In the genomic region with DNA sequence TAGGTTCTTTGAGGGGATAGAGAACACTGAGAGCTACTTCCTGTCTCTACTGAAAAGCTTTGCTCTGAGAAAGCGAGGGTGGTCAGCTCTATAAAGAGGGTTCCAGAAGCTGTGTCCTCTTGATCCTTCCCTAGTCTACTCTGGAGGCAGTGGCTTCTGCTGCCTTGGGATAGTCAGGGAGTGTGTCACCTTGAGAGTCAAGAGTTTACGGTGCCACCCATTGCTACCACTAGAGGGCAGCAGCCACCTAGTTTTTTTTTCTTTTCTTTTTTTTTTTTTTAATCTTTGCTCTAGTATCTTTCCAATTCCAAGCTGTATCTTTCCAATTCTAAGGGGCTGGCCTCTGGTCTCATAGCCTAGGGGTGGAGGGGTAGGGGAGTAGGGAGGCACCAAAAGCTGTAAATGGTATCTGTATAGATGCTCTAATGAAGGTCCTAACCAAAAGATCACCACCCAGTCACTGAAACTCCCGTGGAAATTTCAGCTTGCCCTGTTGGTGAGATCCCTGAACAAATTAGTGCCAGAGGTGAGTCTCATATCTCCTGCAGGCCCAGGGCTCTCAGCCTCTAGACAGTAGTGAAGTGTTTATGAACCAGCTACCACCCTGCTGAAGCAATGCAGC, we compare ENCODE assay signal across 8 mouse cellular contexts. TPM values are rescaled to one million over a fixed set of nuclear protein-coding genes. Genes with fewer than 3 reads are reported as not detected.
DNase-seq lines count a peak whose midpoint lies in the region; ATAC-seq lines count a peak whose summit lies in the region.

No protein-coding gene starts in this region.

- ATAC-seq in limb, embryonic 11.5 days (ENCODE audit: insufficient number of reproducible peaks, low FRiP score, low TSS enrichment, low read depth): no peak
- peak; percentile 27; the same call in 1 of the 2 replicates for ATAC-seq in neutrophil, adult 5-6 weeks (ENCODE audit: extremely low read depth, insufficient number of reproducible peaks, low FRiP score, poor library complexity, severe bottlenecking)
- no peak for ATAC-seq in granulocyte monocyte progenitor cell, adult 5-6 weeks (replicated peaks; ENCODE audit: poor library complexity, severe bottlenecking)

- no peak overlapping the region for H3K27ac ChIP-seq in limb, embryonic 11.5 days (replicated peaks; ENCODE audit: low read depth, low read length)

- no peak overlapping the region for H3K4me2 ChIP-seq in limb, embryonic 11.5 days (ENCODE audit: low read depth, severe bottlenecking)

- H3K36me3 ChIP-seq in limb, embryonic 11.5 days (ENCODE audit: control insufficient read depth, insufficient read depth, low read length): no peaks in the 10 kb centered on the region

- peaks cover 73% of the 10 kb centered on the region for H3K27me3 ChIP-seq in limb, embryonic 11.5 days (ENCODE audit: control insufficient read depth, insufficient read depth, low read length)

- H3K4me1 ChIP-seq in limb, embryonic 11.5 days (ENCODE audit: control insufficient read depth, insufficient read depth, low read length): peaks cover 6% of the 10 kb centered on the region; the same call in 1 of the 2 replicates

- 18% methylated on average over 3 of the region's 3 CpGs for WGBS in limb, embryonic 11.5 days

- H3K9me3 ChIP-seq in limb, embryonic 11.5 days (ENCODE audit: control insufficient read depth, low read length): no peaks in the 10 kb centered on the region

- DNase-seq in layer of hippocampus, postnatal 10 days (ENCODE audit: low spot score in 2 of 2): peak; percentile 77
- no peak for DNase-seq in layer of hippocampus, adult 11-12 months (ENCODE audit: low spot score)
- peak; percentile 58 for DNase-seq in Muller cell, postnatal 12 days (ENCODE audit: inconsistent ontology term)
- DNase-seq in cerebellum, adult 11-12 months: peak; percentile 54
- peak; percentile 80 for DNase-seq in heart, adult 8-10 months (ENCODE audit: low spot score)
- DNase-seq in limb, embryonic 11.5 days (ENCODE audit: low spot score): peak; percentile 80

- H3K4me3 ChIP-seq in limb, embryonic 11.5 days (ENCODE audit: low read depth, low read length): no peak overlapping the region

- no peak overlapping the region for H3K9ac ChIP-seq in limb, embryonic 11.5 days (ENCODE audit: low read length)

RNA-seq across cellular contexts. Expression of gene Phospho1, which starts 3.3 kb away (rescaled TPM):
- total RNA-seq in layer of hippocampus, postnatal 10 days (2021): 10 to 100 TPM; 17.8 to 21.3 TPM
- 100 to 1,000 TPM; 171 to 185 (median 175) TPM for total RNA-seq in heart, adult 8-10 months (2022)
- polyA plus RNA-seq in limb, embryonic 11.5 days (2014; fragmentation: Nextera tagmentation; extraction: Ambion mirVana): 0.60 TPM in 1 of 2 replicates, not detected in the other
- 23.4 and 29.7 TPM in 2 replicates for total RNA-seq in neutrophil, adult 5-6 weeks (2017)
- 1.5 TPM in 1 of 2 replicates, not detected in the other for total RNA-seq in granulocyte monocyte progenitor cell, adult 5-6 weeks (2014; fragmentation: Nextera tagmentation)
- total RNA-seq in granulocyte monocyte progenitor cell, adult 5-6 weeks (2017): 0.41 TPM in 1 of 2 replicates, not detected in the other

RNA-seq across cellular contexts. Expression of gene Gngt2, which starts 9.4 kb away (rescaled TPM):
- 1 to 10 TPM; 2.1 to 2.6 TPM for total RNA-seq in layer of hippocampus, postnatal 10 days (2021)
- 10 to 100 TPM; 11.6 to 19.0 (median 15.7) TPM for total RNA-seq in heart, adult 8-10 months (2022)
- polyA plus RNA-seq in limb, embryonic 11.5 days (2014; fragmentation: Nextera tagmentation; extraction: Ambion mirVana): 8.1 and 9.8 TPM in 2 replicates
- 122 and 146 TPM in 2 replicates for total RNA-seq in neutrophil, adult 5-6 weeks (2017)
- total RNA-seq in granulocyte monocyte progenitor cell, adult 5-6 weeks (2014; fragmentation: Nextera tagmentation): 2.7 and 24.3 TPM in 2 replicates
- total RNA-seq in granulocyte monocyte progenitor cell, adult 5-6 weeks (2017): 7.7 and 13.4 TPM in 2 replicates

RNA-seq across cellular contexts. Expression of gene Abi3, which starts 14.7 kb away (rescaled TPM):
- total RNA-seq in layer of hippocampus, postnatal 10 days (2021): 1 to 10 TPM; 3.7 to 4.4 TPM
- 10 to 100 TPM in 1 of 4 experiments, 1 to 10 TPM in 3; 7.3 to 10.8 (median 8.8) TPM for total RNA-seq in heart, adult 8-10 months (2022)
- polyA plus RNA-seq in limb, embryonic 11.5 days (2014; fragmentation: Nextera tagmentation; extraction: Ambion mirVana): 1.4 and 2.8 TPM in 2 replicates
- total RNA-seq in neutrophil, adult 5-6 weeks (2017): 60.0 and 63.7 TPM in 2 replicates
- total RNA-seq in granulocyte monocyte progenitor cell, adult 5-6 weeks (2014; fragmentation: Nextera tagmentation): 5.1 and 7.0 TPM in 2 replicates
- 1.9 and 2.4 TPM in 2 replicates for total RNA-seq in granulocyte monocyte progenitor cell, adult 5-6 weeks (2017)
